Mouse (Mus musculus) urinary bladder, postnatal 10 days (tissue): ENCODE measurements around the gene 4921524J17Rik.

ENCODE experiments used
- DNase-seq: peaks from one replicate; pipeline ENCODE4 v3.0.0; 2022; ENCODE audit warnings: low spot score

Gene 4921524J17Rik

DNA sequence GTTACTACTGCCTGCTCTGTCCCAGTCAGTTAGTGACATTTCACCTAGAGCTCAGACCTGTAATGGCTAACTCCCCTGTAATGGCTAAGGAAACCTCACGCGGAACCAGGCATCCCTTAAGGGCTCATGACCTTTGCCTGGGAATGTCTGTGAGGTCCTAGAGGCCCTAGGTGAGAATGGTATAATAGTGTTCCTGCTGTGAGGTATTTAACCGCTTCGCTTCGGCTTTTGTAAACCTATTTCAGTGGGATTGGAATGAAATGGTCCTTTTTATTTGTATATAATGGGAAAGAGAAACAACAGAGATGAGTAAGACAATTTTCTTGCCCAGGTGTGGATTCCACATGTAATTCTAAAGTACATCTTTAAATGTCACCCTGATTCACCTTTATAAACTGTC, 8.9 kb upstream of the 4921524J17Rik start:
- DNase-seq: no peak

DNA sequence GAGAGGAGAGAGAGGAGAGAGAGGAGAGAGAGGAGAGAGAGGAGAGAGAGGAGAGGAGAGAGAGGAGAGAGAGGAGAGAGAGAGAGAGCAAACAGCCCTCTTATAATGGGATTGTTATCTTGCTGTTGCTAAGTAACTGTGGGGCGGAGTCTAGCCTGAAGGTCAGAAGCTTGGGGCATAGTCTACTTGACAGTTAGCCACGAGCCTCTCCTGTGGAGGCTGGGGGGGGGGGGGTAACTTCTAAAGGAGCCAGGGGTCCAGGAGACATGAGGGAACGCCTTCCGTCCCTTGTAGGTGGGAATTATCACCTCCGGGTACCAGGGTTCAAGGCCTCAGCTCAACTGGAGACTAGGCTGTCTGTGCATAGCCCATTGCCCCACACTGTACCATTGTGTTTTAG, 3.1 kb upstream of the 4921524J17Rik start:
- DNase-seq: no peak

DNA sequence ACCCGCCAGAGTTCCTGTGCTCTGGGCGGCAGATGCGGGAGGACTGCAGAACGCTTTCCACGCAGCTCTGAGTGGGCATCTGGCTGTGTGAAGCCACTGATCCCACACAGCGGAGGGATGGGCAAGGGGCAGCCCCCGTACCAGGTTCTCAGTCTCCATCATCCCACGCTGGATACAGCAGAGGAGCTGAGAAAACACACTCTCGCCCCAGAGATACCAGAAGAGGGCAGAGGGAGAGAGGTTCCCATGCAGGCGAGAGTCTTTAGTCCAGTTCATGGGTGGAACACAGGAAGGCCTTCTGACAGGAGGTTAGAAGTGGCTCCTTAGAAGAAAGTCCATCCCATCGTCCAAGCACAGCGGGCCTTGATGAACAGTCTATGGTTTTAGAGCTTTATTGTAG, 2.2 kb upstream of the 4921524J17Rik start:
- DNase-seq: no peak

DNA sequence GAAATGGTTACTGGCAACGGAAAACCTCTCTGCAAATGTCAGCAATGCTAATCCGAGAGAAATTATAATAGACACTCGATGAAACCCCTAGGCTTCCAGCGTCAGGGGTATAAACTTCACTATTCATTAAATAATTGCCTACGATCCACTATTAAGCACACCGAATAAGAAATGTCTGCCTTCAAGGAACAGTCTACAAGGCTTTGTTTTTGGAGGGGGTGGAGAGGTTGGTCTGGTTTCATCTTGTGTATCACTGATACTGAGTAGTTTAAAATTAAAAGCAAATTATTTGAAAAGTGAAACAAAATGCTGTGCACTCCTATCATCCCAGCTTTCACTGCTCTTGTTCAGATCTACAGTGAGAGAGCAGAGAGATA, 372 bp upstream of the 4921524J17Rik start:
- no peak for DNase-seq

DNA sequence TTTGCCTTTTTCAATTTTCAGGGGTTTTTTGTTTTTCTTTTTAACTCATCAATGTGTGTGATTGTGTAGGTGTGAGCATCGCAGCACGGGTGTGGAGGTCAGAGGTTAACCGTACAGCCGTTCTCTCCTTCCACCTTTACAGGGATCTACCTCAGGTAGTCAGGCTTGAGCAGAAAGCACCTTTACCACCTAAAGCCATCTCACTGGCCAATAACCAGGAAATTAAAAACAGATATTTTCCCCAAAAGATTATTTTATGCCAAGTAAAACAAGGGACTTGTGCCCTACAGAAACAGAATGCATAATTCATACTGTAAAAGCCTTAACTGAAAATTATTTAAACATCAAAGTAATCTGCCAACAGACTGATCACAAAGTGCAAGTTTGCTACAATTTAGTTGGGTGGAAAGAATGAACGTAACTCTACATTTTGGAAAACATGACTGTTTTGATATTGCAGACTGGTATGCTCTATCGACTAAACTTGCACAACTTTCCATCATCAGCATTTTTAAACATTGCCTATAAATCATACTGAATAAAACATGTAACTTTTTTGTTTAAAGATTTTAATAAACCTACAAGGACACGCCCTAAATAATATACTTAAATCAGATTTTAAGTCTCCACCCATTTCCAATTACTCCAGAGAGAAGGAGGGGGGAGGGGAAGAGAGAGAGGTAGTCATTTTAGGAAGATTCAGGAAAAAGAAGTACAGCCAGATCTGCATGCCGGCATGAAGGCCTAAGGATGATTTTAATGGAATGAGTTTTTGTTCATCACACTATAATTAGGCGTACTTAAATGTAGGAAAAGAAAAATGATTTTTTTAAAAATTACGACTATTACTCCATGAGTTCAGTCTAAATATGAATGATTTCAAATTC, 1.1 kb downstream of the 4921524J17Rik start:
- no peak for DNase-seq

DNA sequence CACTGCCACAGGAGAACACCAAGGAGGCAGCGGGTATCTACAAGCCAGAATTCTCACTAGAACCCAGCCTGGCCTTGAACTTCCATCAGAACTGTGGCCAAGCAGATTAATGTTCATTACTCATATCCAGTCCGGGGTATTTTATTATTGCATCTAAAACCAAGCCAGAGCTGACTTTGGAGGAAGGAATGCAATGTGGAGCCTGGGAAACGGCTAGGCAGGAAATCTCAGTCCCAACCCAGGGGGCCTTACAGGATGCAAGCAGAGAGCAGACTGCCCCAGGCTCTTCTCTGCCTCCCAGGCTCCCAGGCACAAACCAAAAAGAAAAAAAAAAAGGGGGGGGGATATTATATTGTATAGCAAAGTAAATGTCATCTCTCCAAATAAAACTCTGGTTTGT, 1.8 kb downstream of the 4921524J17Rik start:
- no peak for DNase-seq

DNA sequence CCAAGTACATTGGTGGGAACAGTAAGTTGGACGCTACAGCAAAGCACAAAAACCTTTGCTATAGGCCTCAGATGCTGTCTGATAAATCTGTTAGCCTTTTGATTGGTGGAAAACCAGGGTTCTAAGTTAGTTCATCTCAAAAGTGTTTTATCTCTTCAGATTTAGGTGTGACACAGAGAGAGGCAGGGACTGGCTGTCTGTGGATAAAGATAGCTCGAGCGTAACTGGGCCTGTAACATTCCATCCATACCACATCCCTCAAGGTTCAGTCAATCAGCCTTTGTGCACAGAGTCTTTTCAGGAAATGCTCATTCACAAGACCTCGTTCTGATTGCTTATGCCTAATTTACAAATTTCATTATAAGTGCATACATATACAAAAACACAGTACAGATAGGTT, 3.4 kb downstream of the 4921524J17Rik start:
- no peak for DNase-seq

DNA sequence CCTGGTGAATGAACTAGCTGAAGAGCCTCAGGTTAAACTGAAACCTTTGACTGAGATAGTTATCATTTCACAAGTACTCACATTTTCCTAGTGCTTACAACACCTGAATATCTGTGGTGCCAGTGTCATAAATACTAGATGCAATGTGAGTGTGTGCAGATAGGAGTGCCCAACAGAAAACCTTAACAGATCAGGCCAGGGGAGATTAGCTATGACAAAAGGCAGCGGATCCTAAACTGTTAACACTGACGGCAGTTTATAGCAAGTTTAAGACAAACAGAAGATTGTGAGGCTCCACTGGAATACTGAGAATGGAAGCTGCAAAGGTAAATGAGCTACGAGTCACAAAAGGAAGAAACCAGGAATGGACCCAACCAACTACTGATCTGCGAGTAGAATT, 5.6 kb downstream of the 4921524J17Rik start:
- no peak for DNase-seq

DNA sequence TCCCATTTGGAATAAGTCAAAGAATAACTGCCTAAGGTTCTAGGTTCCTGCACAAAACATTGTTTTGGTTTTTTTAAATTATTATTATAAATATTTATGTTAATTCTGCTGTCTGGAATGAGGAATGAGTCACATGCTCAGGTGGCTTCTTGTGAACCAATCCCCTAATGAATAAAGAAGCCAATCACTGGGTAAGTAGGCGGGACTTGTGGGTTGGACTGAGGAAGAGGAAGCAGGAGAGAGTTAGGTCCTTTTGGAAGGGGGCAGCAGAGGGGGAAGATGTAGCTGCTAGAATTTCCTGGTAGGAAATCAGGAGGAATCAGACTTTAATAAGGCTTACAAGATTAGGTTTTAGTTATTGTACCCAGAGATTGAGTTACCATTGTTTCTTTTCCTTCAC, 11.3 kb downstream of the 4921524J17Rik start:
- no peak for DNase-seq

DNA sequence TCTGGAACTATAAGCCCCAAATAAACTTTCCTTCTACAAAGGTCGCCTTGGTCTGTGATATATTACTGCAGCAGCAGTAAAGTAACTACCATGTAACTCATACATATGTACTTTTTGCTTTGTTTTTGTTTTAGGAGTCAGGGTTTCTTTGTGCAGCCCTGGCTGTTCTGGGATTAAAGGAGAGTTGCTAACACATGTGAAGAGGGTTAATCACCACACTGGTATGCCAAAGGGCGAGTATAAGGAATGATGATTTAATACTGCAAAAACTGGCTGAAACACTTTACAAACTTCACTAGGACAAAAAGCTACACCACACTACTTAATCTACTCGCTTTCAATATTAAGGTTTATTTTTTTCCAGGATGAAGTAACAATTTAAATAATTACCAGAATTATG, 24.1 kb downstream of the 4921524J17Rik start:
- no peak for DNase-seq

DNA sequence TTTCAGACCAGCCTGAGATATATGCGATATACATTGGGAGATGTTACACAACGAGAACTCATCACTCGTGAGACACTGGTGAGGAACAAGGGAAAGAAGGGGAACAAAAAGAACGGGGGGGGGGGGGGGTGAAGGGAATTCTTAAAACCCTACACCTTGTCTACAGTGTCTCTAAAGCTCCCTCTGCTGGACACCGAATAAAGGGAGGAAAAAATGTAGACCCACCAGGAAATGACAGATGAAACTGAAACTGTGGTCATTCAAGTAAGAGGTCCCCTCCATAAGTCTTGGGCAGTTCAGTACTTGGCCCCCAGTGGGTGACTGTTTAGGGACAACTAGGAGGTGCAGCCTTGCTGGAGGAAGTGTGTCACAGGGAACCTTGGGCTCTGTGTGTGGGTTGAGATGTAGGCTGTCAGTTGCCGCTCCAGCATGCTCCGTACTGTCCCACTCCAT, 24.6 kb downstream of the 4921524J17Rik start:
- no peak for DNase-seq

DNA sequence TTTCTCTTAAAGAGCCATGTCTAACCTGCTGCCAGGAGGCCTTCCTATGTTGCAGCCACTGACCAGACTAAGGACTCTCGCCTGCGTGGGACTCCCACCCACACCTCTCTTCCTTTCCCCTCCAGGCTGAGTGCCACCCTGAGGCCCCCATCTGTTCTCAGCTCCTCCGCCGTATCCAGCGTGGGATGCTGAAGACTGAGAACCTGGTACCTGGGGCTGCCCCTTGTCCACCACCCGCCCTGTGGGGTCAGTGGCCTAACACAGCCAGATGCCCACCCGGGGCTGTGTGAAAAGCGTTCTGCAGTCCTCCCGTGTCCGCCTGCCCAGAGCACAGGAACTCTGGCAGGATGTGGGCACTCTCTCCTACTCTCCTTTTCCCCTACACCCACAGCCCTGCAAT, 26.7 kb downstream of the 4921524J17Rik start:
- no peak for DNase-seq

DNA sequence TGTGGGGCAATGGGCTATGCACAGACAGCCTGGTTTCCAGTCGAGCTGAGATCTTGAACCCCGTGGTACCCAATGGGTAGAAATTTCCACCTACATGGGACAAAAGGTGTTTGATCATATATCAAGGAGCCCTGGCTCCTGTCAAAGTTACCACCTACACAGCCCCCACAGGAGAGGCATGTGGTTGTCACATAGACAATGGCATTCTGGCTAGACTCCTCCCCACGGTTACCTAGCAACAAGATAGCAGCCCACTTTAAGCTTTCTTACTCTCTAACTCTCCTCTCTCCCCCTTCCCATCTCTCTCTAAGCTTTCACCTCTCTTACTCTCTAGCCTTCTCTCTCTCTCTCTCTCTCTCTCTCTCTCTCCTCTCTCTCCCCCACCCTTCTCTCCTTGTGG, 27.2 kb downstream of the 4921524J17Rik start:
- no peak for DNase-seq

DNA sequence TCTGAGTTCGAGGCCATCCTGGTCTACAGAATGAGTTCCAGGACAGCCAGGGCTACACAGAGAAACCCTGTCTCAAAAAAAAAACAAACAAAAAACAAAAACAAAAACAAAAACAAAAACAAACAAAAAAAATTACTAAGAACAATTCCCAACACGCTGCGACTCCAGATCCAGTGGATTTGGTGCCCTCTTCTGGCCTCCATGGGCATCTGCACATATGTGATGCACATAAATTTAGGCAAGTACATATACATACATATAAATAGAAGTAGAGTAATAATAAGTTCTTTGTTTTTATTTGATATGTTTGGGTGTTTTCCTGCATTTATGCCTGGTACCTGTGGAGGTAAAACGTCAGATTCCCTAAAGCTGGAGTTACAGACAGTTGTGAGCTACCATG, 34.1 kb downstream of the 4921524J17Rik start:
- DNase-seq: no peak

DNA sequence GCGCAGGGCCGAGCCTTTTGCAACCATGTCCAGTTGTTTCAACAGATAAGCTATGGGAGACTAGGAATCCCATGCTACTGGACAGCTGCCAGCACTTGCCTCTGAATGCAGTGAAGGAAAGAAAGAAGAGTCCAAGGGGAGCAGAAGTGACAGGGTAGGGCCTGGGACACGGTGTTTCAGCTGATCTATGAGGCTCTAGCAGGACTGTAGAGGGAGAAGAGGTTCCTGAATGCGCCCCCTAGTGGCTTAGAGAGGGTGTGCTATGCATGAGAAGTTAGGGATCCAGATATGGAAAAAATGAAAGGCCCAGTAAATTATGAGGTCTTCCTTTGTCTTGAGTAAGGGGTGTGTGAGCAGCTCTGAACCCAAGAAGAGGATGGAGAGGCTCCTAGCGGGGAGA, 35.1 kb downstream of the 4921524J17Rik start:
- no peak for DNase-seq

DNA sequence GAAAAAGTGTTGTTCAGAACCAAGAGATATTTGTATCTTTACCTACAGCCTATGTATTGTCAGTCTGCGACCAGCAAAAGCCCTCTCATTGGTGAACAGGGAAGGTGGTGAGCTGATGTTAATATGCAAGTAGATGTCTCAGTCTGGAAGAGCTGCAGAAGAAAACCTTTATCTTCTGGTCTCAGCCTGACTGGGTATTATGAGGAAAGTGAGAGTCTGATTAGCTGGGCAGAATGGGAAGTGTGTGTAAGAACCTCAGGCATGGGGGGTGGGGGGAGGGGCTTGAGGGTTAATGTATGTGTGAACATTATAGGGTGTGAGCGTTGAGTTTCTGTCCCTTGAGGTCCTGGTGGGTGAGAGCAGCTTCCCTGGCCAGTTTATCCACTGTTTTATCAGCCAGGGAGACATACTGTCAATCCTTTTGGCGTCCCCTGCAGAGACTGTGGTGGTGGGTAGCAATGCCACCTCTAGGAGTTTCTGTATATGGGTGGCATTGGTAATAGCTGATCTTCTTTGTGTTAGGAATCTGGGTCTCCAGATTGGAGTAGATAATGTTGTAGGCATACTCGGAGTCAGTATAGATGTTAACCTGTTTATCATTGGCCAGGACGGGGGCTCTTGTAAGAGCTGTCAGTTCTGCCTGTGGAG, 36.1 kb downstream of the 4921524J17Rik start:
- no peak for DNase-seq

DNA sequence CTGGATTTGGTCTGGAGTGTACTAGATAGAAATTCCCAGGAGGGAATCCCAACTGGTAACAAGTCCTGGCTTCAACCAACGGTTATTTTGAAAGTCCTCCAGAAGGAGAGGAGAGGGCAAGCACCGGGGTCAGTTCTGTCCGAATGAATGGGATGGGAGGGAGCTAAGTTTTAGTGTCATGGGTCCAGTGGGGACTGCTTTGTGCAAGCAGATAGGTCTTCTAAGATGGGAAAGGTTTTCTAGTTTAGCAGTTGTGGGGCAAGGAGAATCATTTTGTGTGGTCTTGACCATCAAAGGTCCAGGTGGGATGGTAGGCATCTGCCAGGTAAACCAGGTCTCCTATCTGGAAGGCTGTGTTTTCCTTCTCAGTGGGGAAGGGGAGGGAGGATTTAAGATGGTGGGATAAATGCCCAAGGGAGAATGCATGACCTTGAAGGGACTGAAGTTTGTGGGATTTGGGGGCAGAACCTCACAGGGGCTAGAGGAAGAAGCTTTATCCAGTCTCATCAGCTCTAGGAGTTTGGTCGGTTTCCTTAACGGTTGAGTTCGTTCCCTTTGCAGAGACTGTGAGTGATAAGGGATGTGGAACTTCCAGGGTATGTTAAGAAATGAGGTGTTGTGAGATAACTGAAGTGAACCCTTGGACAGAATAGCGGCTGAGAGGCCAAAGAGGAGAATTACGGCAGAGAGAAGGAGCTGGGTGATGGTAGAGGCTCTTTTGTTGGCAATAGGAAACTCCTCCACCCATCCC, 36.8 kb downstream of the 4921524J17Rik start:
- no peak for DNase-seq

DNA sequence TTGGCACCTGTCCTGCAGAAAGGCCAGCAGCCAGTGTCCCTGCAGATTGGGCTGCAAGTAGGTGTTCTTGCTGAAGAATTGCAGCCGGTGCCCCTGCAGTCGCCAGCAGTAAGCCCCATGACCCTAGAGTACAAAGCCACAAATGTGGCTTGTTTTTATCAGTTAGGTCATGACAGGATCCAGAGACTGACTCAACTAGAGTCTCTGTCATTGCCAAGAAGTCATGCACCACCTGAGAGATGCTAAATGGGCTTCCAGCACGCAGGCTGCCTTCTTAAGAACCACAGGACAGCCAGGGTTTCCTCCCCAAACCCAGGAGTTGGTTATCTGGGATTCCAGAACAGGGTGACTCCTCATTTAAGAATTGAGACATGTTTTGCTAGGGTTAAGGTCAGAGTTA, 37.6 kb downstream of the 4921524J17Rik start:
- DNase-seq: no peak

DNA sequence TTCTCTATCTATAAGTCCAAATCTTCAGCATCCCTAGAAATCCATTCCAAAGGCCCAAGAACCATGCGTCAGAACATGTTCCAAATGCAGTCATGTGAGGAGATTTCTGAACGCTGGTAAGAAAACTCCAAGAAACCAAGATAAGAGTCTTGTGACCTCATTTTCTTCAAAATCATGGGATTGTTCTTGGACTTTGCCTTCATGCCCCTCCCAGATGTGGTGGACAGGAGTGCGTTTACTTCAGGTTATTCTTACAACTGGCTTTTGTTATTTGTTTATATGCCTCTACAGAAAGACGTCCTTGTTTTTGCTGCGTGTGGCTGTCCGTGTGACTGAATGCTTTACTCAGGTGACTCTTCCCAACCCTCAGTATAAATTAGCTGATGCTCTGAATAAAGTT, 39.4 kb downstream of the 4921524J17Rik start:
- DNase-seq: no peak

DNA sequence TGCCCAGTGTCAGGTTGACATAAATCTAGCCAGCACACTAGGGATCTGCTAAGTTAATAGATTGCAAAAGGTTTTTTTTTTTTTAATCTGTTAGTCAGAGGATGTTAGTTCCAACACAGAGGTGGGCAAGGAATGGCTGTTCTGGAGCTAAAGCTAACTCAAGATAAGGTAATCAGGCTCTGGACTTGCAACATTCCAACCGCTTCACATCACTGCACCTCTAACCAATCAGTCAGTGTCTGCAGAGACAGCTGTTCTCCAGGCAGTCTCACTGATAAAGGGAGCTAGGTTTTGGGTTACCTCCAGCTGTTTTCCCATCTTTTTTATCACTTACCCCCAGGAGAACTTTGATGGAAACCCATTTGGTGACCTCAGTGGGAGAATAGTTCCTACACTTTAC, 41.2 kb downstream of the 4921524J17Rik start:
- DNase-seq: no peak

DNA sequence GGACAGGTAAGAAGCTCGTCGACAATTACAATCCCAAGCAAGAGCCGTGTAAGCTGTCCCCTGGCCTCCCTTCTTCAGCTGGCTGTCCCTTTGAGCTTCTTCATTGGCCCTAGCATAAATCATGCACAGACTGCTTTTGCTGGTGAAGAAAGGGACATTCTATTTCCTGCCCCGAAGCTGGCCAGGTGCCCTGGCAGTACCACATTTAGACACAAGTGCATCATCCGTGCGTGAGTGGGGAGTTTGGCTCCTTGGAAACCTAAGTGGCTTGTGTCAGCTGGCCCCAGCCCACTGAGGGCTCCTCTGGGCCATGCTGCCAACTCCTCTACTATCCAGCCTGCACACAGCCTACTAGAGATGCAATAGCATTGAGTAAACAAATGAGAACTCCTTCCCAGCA, 46.4 kb downstream of the 4921524J17Rik start, which contains the start of gene Mylk3:
TSS of gene Mylk3 (minus strand) at position 141 of the 400 bp plus-strand sequence.
- no peak for DNase-seq

DNA sequence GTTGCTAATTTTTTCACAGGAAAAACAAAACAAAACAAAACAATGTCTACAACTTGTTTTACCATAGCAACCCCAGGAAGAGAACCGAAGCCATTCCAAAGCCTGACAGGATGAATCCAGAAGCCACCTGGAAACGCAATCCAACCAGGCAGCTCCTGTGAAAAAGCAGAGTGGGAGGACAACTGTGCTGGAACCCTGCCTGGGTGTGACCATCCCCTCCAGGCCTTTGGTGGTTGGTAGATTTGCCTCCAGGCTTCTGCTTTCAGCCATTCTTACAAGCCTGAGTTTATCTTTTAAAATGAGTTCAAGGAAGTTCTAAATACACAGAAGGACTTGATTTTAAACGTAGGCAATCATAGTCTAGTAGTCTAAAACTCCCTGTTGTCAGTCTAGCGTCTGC, 50.7 kb downstream of the 4921524J17Rik start:
- DNase-seq: no peak

DNA sequence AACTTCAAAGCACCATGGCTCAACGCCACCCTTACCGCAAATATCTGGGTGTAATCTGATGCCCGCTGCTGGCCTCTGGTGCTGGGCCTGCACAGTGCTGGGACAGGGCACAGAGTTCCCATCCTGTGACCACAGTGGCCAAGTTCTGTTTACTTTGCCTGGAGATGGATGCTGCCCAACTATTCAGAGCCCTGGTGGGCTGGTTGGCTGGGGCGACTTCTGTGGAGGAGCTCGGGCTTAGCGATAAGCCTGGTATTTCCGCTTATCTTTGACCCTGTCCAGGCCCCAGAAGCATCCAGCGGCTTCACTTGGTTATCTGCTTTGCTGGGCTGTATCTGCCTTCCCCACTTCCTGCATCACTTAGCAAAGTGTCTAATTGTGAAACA, 51.8 kb downstream of the 4921524J17Rik start:
- no peak for DNase-seq
